Mouse (Mus musculus) adipocyte (in vitro differentiated cells): Measurements from ENCODE around the gene A830018L16Rik.
"Not testable (repeated sequence)": the region's sequence is repeated elsewhere in the genome, so short reads cannot be mapped to it uniquely, and the experiment has no call there.

ENCODE experiments used
- DNase-seq: peaks from one replicate; pipeline ENCODE4 v3.0.0-alpha.2; 2016; ENCODE audit warnings: low spot score

The A830018L16Rik gene

DNA sequence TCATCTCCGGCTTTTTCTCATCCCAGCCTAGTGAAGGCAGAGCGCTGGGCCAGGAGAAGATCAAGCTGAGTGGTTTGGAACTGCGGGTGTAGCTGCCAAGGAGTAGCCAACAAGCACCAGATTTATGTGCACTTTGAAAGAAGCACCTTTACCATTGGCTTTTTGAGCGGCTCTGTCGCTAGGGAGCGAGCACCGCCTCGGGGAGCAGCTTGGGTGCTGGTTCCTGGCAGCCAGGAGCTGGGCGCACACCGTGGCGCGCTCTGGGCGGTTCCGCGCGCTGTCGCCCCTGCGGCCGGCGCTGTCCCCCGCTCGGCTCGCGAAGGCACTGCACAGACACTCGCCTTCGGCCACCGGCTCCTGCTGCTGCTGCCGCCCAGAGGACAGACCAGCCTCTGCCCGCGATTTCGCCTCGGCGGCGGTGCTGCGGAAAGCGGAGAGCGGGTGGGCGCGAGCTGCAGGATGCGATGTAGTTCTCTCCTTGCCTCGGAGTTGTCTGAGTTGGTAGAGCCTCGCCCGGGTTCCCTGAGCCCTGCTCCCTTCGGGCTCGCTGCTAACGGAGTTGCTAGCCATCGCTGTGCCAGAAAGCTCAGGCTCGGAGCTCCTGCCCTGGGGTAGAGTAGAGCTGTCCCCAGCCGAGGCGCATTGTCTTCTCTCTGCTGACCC is at the start of gene A830018L16Rik:
Gene A830018L16Rik, plus strand, starts transcription at position 212 of the 663 bp plus-strand sequence.
- no peak for DNase-seq

DNA sequence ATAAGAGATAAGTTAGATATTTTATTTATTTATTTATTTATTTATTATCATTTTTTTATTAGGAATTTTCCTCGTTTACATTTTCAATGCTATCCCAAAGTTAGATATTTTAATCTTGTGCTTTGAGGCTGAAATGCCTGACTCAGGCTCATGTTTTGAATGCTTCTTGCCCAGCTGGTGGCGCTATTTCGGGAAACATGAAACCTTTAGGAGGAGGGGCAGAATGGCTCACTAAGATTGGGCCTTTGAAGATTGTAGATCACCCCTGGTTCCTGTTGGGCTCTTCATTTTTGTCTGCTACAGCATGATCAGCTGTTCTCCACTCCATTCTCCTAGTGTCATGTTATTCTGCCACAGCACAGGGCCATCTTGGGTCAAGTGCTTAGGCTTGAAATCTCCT is 28.1 kb upstream of the A830018L16Rik start:
- no peak for DNase-seq

DNA sequence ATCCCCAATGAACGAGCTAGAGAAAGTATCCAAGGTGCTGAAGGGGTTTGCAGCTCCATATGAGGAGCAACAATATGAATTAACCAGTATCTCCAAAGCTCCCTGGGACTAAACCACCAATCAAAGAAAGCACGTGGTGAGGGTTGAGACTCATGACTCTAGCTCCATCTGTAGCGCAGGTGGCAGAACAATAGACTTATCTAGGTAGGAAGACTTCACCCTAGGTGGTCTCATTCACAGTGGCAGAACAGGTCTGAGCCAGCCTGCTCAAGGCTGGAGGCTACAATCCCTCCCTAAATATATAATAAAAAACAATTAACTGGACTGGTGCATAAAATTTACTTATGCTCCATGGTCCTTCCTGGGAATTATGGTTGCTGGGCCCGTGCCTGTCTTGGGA is 18.5 kb upstream of the A830018L16Rik start:
- no peak for DNase-seq

DNA sequence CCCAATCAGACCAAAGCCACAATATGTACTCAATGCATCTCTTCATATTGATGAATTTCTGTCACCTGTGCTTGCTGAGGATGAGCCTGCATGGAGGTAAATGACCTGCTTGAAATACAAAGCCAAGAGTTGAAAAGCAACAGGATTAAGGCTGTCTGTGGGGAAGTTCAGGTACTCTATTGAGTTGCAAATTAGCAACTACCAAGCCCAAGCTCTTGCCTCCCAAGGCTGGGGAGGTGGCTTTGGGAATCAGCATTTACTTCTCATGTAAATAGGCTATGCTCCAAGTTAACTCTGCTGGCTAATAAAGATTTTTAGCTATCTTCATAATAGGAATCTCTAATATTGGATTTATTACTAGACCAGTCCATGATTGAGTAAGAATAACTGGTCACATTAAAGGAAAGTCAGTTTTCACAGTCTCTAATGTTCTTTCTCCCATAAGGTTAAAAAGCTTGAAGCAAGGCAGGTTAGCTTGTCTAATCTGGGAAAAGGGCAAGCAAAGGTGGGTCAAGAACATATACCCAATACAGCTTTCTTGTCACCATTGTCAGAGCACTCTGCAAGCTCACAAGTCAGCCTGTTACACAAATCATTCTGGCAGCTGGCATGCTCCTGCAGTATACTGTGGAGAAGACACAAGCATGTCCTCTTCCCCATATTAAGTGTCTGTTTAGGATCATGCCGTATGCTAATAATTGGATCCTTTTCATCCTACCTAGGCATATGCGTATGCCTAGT is 17.7 kb upstream of the A830018L16Rik start:
- no peak for DNase-seq

DNA sequence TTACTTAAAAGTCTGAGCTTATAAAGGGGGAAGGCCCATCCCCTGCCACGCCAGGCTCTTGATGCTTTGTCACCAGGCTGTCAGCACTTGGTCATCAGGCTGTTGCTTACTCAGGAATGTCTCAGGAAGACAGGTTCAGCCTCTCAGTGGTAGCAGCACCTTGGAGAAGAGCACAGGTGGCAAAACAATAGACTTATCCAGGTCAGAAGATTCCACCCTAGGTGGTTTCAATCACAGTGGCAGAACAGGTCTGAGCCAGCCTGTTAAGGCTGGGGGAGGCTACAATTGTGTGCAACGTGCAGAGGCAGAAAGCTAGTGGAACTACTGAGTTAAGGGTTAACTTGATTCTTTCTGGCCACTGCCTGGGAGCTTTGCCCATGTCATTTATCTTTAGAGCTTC is 12.7 kb upstream of the A830018L16Rik start:
- no peak for DNase-seq

DNA sequence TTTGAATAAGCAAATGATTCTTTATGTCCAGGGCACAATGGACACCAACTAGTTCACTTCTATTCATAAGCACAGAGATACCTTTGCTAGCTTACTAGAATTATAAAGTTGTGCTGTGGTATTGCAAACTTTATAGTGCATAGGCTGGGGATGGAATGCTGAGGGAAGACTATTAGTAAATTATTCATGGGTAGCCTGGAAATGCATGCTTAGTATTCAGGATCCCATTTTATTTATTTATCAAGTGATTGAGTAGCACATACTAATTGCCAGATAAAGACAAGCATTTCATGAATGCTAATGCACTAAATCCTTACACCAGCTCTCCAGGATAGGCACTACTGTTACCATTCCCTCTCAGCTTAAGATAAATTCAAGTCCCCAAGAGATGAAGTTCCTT is 8.4 kb upstream of the A830018L16Rik start:
- no peak for DNase-seq

DNA sequence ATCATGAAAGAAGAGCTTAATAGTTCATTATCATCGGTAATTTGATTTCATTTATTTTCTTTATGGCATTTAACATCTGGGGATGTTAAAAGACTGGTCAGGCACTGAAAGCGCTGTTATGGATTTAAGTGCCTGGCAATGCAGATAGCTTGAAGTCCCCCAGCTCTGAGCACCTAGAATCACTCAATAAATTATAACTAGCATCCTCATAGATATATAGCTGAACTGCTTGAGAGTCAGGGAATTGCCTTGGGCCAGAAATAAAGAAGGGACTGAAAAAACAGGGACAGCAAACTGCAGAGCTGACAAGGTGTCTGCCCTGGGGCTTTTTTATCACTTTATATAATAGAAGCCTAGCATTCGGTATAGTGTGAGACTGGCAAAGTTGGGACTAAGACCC is 7.9 kb upstream of the A830018L16Rik start:
- no peak for DNase-seq

DNA sequence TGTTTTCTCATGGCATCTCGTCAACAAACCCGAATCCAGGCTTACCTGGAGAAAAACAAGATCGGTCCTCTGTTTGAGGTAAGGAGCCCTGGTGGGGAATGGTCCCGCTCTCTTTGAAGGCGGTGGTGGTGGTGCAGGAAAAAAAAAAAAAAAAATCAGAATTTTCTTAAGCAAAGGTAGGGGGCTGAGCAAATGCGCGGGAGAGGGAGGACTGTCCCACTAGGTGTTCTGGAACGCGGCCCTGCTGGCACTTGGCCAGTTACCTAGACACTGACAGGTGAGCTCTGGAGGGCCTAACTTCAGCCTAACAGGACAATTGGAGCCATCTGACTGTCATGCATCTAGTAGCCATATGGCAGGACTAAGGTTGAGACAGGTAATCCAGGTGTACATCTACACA is 655 bp downstream of the A830018L16Rik start:
- DNase-seq = no peak

DNA sequence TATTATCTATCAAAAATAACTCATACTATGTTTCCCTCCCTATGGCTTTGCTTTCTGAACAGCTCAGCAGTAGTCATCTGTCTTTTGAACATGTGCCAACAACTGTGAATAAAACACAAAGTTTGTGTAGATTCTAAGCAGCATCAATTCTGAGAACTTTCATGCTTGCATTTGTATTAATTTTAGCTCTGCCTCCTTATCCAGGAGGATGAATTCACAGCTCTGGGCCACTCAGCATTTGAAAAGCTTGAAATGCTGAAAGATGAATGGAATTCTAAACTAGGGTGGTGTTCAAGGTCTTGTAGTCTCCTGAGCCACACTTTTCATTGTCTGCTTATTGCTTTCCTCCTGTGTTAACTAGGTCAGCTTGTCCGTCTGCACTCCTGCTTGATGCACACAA is 13.4 kb downstream of the A830018L16Rik start:
- no peak for DNase-seq

DNA sequence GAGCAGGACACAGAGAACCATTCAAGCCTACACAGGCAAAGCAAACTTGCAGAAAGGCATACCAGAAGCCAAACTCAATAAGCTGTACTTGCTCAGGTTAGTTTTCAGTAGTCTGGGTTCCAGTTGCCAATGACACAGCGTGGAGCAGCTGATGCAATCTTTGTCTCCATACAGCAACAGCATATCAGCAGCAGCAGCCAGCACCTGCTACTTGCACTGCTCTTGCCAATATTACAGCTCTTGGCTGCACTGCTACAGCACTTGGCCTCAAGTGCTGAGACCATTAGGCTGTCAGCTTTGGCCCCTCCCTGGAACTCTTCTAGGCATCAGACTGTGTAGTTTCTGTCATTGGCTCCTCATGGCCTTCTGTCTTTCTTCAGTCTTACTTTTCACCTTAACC is 44.4 kb downstream of the A830018L16Rik start:
- DNase-seq = peak; percentile 12

DNA sequence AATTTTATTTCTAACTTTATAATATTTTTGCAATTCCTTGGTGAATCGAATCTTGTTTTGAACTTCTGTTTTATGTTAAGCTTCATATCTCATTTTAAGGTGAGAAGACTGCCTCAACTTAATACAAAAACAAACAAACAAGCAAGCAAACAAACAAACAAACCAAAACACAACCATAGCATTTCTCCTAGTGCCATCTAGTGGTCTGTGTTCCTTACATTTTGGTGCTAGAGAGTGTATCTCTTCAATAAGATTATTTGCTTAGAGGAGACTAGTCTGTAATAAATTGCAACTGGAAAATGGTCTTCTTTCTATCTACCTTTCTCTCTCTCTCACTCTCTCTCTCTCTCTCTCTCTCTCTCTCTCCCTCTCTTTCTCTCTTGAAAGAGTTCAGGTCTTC is 52.4 kb downstream of the A830018L16Rik start:
- peak; percentile 17 for DNase-seq

DNA sequence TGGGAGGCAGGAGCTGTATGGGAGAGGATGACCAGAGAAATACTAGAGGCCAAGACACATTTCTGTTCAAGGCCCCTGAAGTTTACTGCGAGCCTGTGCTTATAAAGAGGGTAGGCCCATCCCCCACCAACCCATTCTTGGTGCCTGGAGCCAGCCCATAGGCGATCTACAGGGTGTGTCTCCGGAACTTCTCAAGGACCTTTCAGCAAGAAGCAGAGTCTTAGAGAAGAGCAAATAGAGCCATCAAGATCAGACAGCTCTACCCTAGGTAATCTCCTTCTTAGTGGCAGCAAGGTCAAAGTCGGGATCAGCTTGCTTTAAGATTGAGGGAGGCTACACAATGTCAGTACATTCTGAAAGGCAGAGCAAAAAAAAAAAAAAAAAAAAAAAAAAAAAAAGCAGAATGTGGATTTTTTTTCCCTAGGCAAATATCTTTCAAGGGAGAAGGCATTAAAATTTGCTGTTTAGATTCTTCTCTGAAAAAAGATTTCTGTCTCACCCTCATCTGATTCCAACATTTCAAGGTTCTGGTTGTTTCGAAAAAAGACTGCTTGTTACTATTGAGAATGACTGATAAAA is 53.2 kb downstream of the A830018L16Rik start:
- no peak for DNase-seq

DNA sequence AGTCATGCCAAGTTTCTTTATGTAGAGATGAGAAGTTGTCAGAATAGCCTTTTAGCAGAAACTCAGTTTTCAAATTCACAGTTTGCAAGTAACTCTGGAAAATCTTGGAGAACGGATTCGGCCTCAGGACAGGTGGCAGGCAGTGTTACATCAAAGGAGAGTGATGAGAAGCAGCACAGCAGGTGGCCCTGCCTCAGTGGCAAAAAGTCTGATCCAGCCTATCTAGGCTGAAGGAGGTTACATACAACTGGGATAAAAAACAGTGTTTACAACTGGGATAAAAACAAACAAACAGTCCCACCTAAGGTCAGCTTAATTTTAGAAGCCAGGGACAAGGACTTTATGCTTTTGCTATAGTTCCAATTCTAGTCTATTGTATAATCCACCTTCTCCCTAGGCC is 79.0 kb downstream of the A830018L16Rik start:
- no peak for DNase-seq

DNA sequence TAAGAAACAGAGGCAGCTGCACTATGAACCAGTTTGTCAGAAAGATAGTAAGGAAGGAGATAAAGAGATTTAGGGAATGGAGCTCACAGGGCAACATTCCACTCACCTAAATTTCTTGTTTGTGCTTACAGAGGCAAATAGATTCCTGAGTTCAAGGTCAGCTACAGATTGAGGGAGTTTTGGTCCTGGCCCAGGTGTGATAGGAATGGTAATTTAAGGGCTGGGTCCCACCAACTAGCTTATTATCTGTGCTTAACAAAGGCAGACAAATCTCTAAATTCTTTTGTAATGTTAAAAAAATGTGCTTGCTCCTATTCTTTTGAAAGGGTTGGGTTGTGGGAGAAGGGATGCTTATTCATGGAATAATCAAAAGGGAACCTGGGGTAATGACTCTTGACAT is 87.7 kb downstream of the A830018L16Rik start:
- DNase-seq = no peak

DNA sequence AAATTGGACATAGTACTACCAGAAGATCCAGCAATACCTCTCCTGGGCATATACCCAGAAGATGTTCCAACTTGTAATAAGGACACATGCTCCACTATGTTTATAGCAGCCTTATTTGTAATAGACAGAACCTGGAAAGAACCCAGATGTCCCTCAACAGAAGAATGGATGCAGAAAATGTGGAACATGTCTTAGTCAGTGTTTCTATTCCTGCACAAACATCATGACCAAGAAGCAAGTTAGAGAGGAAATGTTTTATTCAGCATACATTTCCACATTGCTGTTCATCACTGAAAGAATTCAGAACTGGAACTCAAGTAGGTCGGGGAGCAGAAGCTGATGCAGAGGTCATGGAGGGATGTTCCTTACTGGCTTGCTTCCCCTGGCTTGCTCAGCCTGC is 135.9 kb downstream of the A830018L16Rik start:
- not testable (repeated sequence) for DNase-seq

DNA sequence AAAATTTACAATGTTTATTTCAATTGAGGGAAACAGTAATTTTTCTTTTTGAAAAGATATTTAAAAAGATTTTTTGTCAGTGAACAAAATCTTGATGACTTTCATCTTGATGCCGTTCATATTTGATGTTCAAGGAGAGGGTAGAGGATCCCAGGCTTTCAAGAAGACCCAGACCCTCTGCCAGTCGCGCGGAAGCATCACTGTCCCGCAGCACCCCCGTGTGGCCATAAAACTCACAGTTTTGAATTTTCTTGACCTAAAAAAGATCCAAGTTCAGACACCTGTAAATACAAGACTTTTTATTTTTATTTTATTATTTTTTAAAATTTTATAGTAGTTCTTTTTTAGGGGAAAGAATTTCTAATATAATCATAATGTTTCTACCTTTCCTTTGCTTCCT is 151.4 kb downstream of the A830018L16Rik start:
- DNase-seq = peak; percentile 3

DNA sequence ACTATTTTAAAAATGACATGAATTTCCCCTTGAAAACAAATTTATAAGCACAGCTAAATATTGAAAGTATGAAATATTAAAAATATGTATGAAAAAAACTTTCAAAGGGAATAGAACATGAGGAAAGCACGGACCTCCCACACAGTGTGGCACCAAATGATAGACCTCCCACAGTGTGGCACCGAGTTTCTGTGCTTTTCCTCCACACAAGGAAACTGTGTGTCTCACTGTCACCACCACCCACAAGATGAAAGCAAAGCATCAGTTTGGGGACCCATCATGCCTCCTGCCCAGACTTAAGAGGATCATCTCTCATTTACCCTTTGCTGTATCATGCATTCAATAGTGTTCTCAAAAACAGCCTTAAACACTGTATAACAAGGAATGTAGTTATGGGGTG is 152.8 kb downstream of the A830018L16Rik start:
- DNase-seq = no peak

DNA sequence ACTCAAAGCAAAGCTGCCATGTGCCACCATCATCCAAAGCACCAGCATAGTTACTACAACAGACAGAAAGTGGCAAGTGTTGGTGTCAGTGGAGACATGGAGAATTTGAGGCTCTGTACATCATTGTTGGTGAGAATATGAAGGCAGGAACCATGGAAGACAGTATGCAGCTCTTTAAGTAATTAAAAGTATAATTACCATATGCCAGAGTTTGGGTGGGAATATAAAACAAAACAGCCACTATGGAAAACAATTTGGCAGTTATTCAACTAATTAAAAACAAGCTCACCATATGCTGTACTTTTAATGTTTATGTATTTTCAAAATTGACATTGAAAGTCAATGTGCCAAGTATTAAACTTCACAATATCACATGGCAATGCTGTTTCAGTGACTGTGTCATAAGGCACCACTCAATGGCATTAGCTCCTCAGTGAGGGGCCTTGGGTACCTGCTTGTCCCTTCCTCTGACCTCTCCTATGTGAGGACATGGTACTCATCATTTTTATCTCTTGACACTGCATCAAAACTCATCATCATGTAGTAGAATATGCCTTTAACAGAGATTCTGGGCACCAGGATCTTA is 153.5 kb downstream of the A830018L16Rik start:
- no peak for DNase-seq

DNA sequence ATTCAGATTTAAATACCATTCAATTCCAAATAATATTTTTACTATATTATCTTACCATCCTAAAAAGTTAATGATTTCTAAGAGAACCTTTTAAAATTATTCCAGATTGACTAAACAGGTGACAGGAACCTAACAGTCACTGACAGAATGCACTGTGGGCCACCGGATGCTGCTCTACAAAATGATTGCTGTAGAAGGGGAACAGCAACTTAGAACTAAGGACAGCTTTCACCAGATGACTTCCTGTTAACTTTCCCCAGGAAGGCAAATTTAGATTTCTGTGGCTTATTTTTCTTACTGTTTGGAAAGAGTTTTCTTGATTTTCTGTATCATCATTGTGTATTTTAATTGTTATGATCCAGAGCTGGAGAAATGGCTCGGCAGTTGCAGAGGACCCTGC is 156.4 kb downstream of the A830018L16Rik start:
- no peak for DNase-seq

DNA sequence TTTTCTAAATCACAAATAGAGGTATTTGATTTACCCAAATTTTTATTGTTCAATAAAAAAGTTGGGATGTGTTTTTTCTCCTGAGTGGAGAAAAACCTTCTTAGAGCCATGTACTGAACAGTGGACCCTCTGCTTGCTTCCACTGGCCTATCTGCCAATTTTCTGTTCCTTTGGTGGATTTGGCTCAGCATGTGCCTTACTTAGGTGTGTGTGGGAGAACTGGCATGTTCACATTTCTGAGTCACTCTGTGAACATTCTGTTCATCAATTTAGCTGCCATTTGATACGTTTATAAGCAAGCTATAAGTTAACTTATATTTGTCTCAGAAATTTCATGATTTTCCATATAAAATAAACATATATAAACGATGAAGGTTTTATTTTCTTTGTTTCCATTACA is 159.6 kb downstream of the A830018L16Rik start:
- no peak for DNase-seq

DNA sequence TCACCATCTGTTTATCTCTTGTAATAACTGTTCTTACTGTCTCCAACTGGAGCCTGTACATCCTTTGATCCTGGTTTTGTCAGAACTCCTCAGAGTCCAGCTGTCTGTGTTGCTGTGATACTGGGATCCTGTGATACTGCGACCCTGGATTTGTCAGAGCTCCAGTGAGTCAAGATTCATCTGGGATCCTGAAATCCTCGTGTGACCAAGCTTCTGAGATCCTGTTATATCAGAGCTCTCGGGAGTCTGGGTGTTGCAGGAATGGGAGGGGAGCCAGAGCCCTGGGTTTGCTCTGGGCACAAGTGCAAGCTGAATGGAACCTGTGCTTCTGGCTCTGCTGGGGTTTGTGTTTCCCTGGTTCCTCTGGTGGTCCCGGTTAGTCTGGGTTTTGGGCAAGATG is 166.1 kb downstream of the A830018L16Rik start:
- no peak for DNase-seq

DNA sequence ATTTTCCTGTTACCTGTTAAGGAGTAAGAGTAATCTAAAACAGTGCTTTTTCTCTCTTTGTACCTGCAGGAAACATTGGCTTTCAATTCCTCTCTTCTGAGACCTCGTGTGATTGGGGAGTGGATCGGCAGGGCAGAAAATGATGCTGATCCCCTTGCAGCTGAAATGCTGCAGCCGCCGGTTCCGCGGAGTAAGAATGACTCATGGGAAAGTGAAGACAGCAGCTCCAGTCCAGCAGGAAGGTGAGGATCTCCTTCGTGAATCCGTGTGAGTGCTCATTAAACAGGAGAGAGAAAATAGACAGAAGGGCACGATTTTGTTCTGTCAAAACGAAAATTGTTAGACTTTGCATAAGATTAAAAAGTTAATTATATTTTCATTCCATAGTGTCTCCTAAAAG is 174.4 kb downstream of the A830018L16Rik start:
- DNase-seq = no peak

DNA sequence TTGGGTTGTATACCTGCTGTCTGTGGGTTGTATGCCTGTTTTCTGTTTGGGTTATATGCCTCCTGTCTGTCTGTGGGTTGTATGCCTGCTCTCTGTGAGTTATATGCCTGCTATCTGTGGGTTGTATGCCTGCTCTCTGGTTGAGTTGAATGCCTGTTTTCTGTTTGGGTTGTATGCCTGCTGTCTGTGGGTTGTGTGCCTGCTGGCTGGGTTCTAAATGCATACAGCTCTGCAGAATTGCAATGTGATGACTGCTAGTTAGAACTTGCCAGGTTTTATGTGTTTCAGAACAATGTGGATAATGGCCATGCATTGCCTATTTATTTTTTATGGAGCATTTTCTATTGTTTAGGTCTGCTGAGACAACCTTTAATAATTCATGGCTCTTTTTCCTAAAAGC is 236.2 kb downstream of the A830018L16Rik start:
- DNase-seq = no peak
